Mouse (Mus musculus): ENCODE results near the gene Rce1. TPM values are rescaled to one million over a fixed set of nuclear protein-coding genes. Genes with fewer than 3 reads are reported as not detected.

Gene Rce1
- total RNA-seq, 2 experiments from 2014 or later = 9.4 to 10.1 TPM

- intact Hi-C loops (cut with DNase I) = no loop called here
- no peak for DNase-seq
These were observed 52.2 kb downstream of the Rce1 start for GRCm38 (mm10) chr19:4573241-4573640.

Small RNA genes lying within 50 kb of the gene (microRNA-seq; reads per million reads assigned to microRNA genes)
- 0 to 0.67 reads per million in 2 experiments for gene Mir6986 (ENCODE audit: borderline number of aligned reads in 2 of 2)

Other genes with a start within 250 kb of the Rce1 start
- gene Kdm2a, start 227.4 kb downstream of the Rce1 start, total RNA-seq (2021) = 10 to 100 TPM; 39.4 to 41.1 TPM
- gene Rhod, start 186.2 kb downstream of the Rce1 start, total RNA-seq (2021) = 1 to 10 TPM; 5.5 to 5.8 TPM
- gene Syt12, start 148.2 kb downstream of the Rce1 start, total RNA-seq (2021) = 1 to 10 TPM; 6.2 to 8.2 TPM
- gene 2010003K11Rik, start 127.1 kb downstream of the Rce1 start, total RNA-seq (2021) = under 1 TPM in 1 of 2 experiments, not detected in 1; 0.25 TPM
- gene Pcx, start 115.2 kb downstream of the Rce1 start, total RNA-seq (2021) = 10 to 100 TPM; 36.9 to 43.8 TPM
- gene Lrfn4, start 10.0 kb downstream of the Rce1 start, total RNA-seq (2021) = 1 to 10 TPM; 7.7 to 9.2 TPM
- not detected for gene Gm960, start 73.0 kb upstream of the Rce1 start, total RNA-seq (2021)
- under 1 TPM; 0.19 to 0.22 TPM for gene Sptbn2, start 85.5 kb upstream of the Rce1 start, total RNA-seq (2021)
- 1 to 10 TPM; 5.9 to 7.0 TPM for gene Rbm4b, start 130.9 kb upstream of the Rce1 start, total RNA-seq (2021)
- gene Rbm4, start 168.3 kb upstream of the Rce1 start, total RNA-seq (2021) = 10 to 100 TPM; 42.5 to 43.7 TPM
- 10 to 100 TPM; 18.3 to 19.8 TPM for gene Gm21992, start 186.0 kb upstream of the Rce1 start, total RNA-seq (2021)
- gene Rbm14, start 186.0 kb upstream of the Rce1 start, total RNA-seq (2021) = 10 to 100 TPM; 23.0 to 24.5 TPM
- gene Ccs, start 213.7 kb upstream of the Rce1 start, total RNA-seq (2021) = 10 to 100 TPM; 28.4 to 30.3 TPM
- gene Ccdc87, start 213.7 kb upstream of the Rce1 start, total RNA-seq (2021) = not detected
- 10 to 100 TPM; 84.5 to 90.7 TPM for gene Ctsf, start 229.5 kb upstream of the Rce1 start, total RNA-seq (2021)

All from heart, postnatal 36 days (tissue).